Comparison of ENCODE assay signal across 8 mouse cellular contexts in the genomic region with DNA sequence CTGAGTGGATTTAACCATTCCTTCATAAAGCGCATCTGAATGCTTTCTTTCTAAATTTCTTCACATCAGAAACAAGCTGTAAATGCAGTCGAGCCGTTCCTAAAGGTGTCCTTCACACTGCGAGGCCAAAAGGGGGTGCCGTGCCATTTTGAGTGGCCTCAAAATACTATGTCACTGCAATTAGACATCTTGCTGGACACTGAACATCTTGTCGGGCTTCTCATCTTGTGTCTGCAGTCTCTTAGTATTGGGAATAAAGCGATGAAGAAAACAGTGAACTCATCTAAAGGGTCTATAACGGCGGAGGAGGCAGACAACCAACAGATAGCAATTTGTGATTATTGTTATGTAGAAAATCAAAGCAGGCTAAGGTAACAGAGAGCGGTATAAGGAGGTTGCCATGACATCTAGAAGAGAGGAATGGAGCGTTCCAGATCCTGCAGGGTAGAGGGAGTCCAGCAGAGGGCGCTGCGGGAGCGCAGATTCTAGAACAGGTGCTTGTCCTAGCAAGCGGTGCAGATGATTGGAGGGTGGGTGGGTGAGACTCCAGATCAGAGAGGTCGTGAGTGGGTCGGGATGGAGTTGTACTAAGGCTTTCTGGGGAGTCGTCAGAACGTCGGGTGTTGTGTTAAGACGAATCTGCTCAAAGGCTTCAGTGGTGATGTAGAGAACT. TPM values are rescaled to one million over a fixed set of nuclear protein-coding genes. Genes with fewer than 3 reads are reported as not detected.
DNase-seq lines count a peak whose midpoint lies in the region; ATAC-seq and TF ChIP-seq lines count a peak whose summit lies in the region.

No protein-coding gene starts in this region.

- 22% methylated on average over 21 of the region's 21 CpGs for WGBS in heart, embryonic 11.5 days (ENCODE audit: insufficient replicate concordance)
- WGBS in kidney, embryonic 15.5 days, result 17% methylated on average over 21 of the region's 21 CpGs
- WGBS in limb, embryonic 14.5 days, result 22% methylated on average over 21 of the region's 21 CpGs

- TF ChIP-seq POLR2A in limb, embryonic 14.5 days (IDR thresholded peaks at IDR 0.05; ENCODE audit: borderline replicate concordance, extremely low read depth, insufficient read depth, insufficient read length), result no peak

- H3K36me3 ChIP-seq in heart, embryonic 11.5 days (ENCODE audit: control insufficient read depth, insufficient read depth, low read length), result peaks cover 6% of the 10 kb centered on the region; the same call in 1 of the 2 replicates
- peaks cover 9% of the 10 kb centered on the region for H3K36me3 ChIP-seq in kidney, embryonic 15.5 days
- H3K36me3 ChIP-seq in limb, embryonic 14.5 days (ENCODE audit: control insufficient read depth, insufficient read depth, low read length), result peaks cover 6% of the 10 kb centered on the region; the same call in 1 of the 2 replicates
- no peaks in the 10 kb centered on the region for H3K36me3 ChIP-seq in splenic B cell, adult 2 months (ENCODE audit: control insufficient read depth, insufficient read depth, low read length, poor library complexity, severe bottlenecking)

- no peaks in the 10 kb centered on the region for H3K27me3 ChIP-seq in heart, embryonic 11.5 days (ENCODE audit: control insufficient read depth, insufficient read depth, low read length)
- 0 out of 2 replicates have a peak, but pooled peaks cover 4% of the 10 kb centered on the region for H3K27me3 ChIP-seq in kidney, embryonic 15.5 days
- H3K27me3 ChIP-seq in limb, embryonic 14.5 days (ENCODE audit: control insufficient read depth, insufficient read depth, low read length), result no peaks in the 10 kb centered on the region
- no peaks in the 10 kb centered on the region for H3K27me3 ChIP-seq in splenic B cell, adult 2 months (ENCODE audit: control insufficient read depth, insufficient read depth, low read length, poor library complexity, severe bottlenecking)

- no peaks in the 10 kb centered on the region for H3K4me1 ChIP-seq in heart, embryonic 11.5 days (ENCODE audit: control insufficient read depth, insufficient read depth, low read length)
- H3K4me1 ChIP-seq in kidney, embryonic 15.5 days, result peaks cover 5% of the 10 kb centered on the region; the same call in 1 of the 2 replicates
- H3K4me1 ChIP-seq in limb, embryonic 14.5 days (ENCODE audit: control insufficient read depth, insufficient read depth, low read length), result no peaks in the 10 kb centered on the region; the same call in 1 of the 2 replicates

- ATAC-seq in heart, embryonic 11.5 days (replicated peaks; ENCODE audit: insufficient number of reproducible peaks, low FRiP score, low TSS enrichment), result no peak
- ATAC-seq in granulocyte monocyte progenitor cell, adult 5-6 weeks (replicated peaks; ENCODE audit: poor library complexity, severe bottlenecking), result peak; percentile 92
- peak; percentile 63; the same call in 1 of the 2 replicates for ATAC-seq in kidney, embryonic 15.5 days (replicated peaks; ENCODE audit: low FRiP score)
- ATAC-seq in limb, embryonic 14.5 days (ENCODE audit: low FRiP score, low read depth), result peak; percentile 28; the same call in 1 of the 2 replicates

- no peak overlapping the region for H3K27ac ChIP-seq in heart, embryonic 11.5 days (ENCODE audit: low read depth, low read length)
- no peak overlapping the region for H3K27ac ChIP-seq in kidney, embryonic 15.5 days
- H3K27ac ChIP-seq in limb, embryonic 14.5 days (replicated peaks; ENCODE audit: low read depth, low read length), result no peak overlapping the region

- H3K4me2 ChIP-seq in heart, embryonic 11.5 days, result no peak overlapping the region
- H3K4me2 ChIP-seq in kidney, embryonic 15.5 days, result peak overlapping the region; percentile 26; the same call in 1 of the 2 replicates
- no peak overlapping the region for H3K4me2 ChIP-seq in limb, embryonic 14.5 days (replicated peaks; ENCODE audit: low read depth, low read length, severe bottlenecking)

- peak; percentile 38 to 85 for DNase-seq in heart, adult 18-20 months
- peak; percentile 81 for DNase-seq in embryo, embryonic 10 days (ENCODE audit: low spot score)
- DNase-seq in limb, embryonic 14.5 days (ENCODE audit: low spot score), result peak; percentile 84
- peak; percentile 87 for DNase-seq in naive thymus-derived CD4-positive, alpha-beta T cell, adult 2 months (ENCODE audit: low read depth)
- DNase-seq in splenic B cell, adult 2 months (ENCODE audit: low read depth, low spot score), result peak; percentile 79

- no peak overlapping the region for H3K9ac ChIP-seq in heart, embryonic 11.5 days (ENCODE audit: low read depth, low read length)
- no peak overlapping the region for H3K9ac ChIP-seq in kidney, embryonic 15.5 days
- H3K9ac ChIP-seq in limb, embryonic 14.5 days (ENCODE audit: low read depth, low read length, severe bottlenecking), result no peak overlapping the region

- H3K4me3 ChIP-seq in heart, embryonic 11.5 days (ENCODE audit: low read depth, low read length), result no peak overlapping the region
- H3K4me3 ChIP-seq in kidney, embryonic 15.5 days (replicated peaks), result no peak overlapping the region
- no peak overlapping the region for H3K4me3 ChIP-seq in limb, embryonic 14.5 days (replicated peaks; ENCODE audit: low read length)

- no peaks in the 10 kb centered on the region for H3K9me3 ChIP-seq in heart, embryonic 11.5 days (replicated peaks; ENCODE audit: control insufficient read depth, low read length)
- H3K9me3 ChIP-seq in kidney, embryonic 15.5 days (replicated peaks), result no peaks in the 10 kb centered on the region
- H3K9me3 ChIP-seq in limb, embryonic 14.5 days (ENCODE audit: control insufficient read depth, low read length), result no peaks in the 10 kb centered on the region

RNA-seq across cellular contexts. Expression of a gene that starts 15.6 kb away (rescaled TPM):
- not detected for total RNA-seq in heart, adult 18-20 months (2021)
- polyA plus RNA-seq in heart, embryonic 11.5 days (2014; fragmentation: Nextera tagmentation; extraction: Ambion mirVana), result 0.21 and 0.41 TPM in 2 replicates
- total RNA-seq in granulocyte monocyte progenitor cell, adult 5-6 weeks (2014; fragmentation: Nextera tagmentation), result not detected in 2 replicates
- total RNA-seq in granulocyte monocyte progenitor cell, adult 5-6 weeks (2017), result not detected in 2 replicates
- polyA plus RNA-seq in kidney, embryonic 15.5 days (2015; fragmentation: Nextera tagmentation; extraction: Ambion mirVana), result not detected in 2 replicates
- polyA plus RNA-seq in limb, embryonic 14.5 days (2012; rRNA removed), result 0.05 and 0.23 TPM in 2 replicates
- polyA plus RNA-seq in limb, embryonic 14.5 days (2014; fragmentation: Nextera tagmentation; extraction: Ambion mirVana), result 0.15 TPM in 1 of 2 replicates, not detected in the other

RNA-seq across cellular contexts. Expression of a gene that starts 55.4 kb away (rescaled TPM):
- 10 to 100 TPM; 19.3 to 20.6 TPM for total RNA-seq in heart, adult 18-20 months (2021)
- 6.9 and 11.1 TPM in 2 replicates for polyA plus RNA-seq in heart, embryonic 11.5 days (2014; fragmentation: Nextera tagmentation; extraction: Ambion mirVana)
- total RNA-seq in granulocyte monocyte progenitor cell, adult 5-6 weeks (2014; fragmentation: Nextera tagmentation), result 0.51 TPM in 1 of 2 replicates, not detected in the other
- not detected in 2 replicates for total RNA-seq in granulocyte monocyte progenitor cell, adult 5-6 weeks (2017)
- 7.7 and 8.0 TPM in 2 replicates for polyA plus RNA-seq in kidney, embryonic 15.5 days (2015; fragmentation: Nextera tagmentation; extraction: Ambion mirVana)
- polyA plus RNA-seq in limb, embryonic 14.5 days (2012; rRNA removed), result 34.8 and 34.9 TPM in 2 replicates
- polyA plus RNA-seq in limb, embryonic 14.5 days (2014; fragmentation: Nextera tagmentation; extraction: Ambion mirVana), result 11.3 and 16.2 TPM in 2 replicates
